ENCODE assay signal across 8 mouse cellular contexts in genomic region chr6:32510924-32511323, GRCm38 (mm10).
A peak's percentile ranks its signal among the peaks of the same experiment; 100 is the strongest.
DNase-seq lines count a peak whose midpoint lies in the region; ATAC-seq and TF ChIP-seq lines count a peak whose summit lies in the region.

No protein-coding gene starts in this region.

- H3K9ac ChIP-seq in hindbrain, postnatal 0 days (replicated peaks; ENCODE audit: low read length), result no peak overlapping the region
- no peak overlapping the region for H3K9ac ChIP-seq in hindbrain, embryonic 11.5 days (ENCODE audit: low read depth, low read length)
- H3K9ac ChIP-seq in lung, postnatal 0 days (replicated peaks; ENCODE audit: low read depth), result no peak overlapping the region
- H3K9ac ChIP-seq in forebrain, embryonic 16.5 days (replicated peaks; ENCODE audit: low read depth, low read length), result no peak overlapping the region

- no peak overlapping the region for H3K4me3 ChIP-seq in hindbrain, postnatal 0 days (ENCODE audit: low read length)
- H3K4me3 ChIP-seq in hindbrain, embryonic 11.5 days (ENCODE audit: low read depth, low read length), result no peak overlapping the region
- H3K4me3 ChIP-seq in lung, postnatal 0 days (ENCODE audit: low read depth, low read length), result no peak overlapping the region
- no peak overlapping the region for H3K4me3 ChIP-seq in forebrain, embryonic 16.5 days (replicated peaks; ENCODE audit: low read length)

- peak overlapping the region; percentile 46; the same call in 1 of the 2 replicates for H3K27ac ChIP-seq in hindbrain, postnatal 0 days
- H3K27ac ChIP-seq in hindbrain, embryonic 11.5 days (ENCODE audit: low read depth, low read length), result no peak overlapping the region
- peak overlapping the region; percentile 87 for H3K27ac ChIP-seq in lung, postnatal 0 days (ENCODE audit: low read length)
- no peak overlapping the region for H3K27ac ChIP-seq in forebrain, embryonic 16.5 days (ENCODE audit: low read length)

- DNase-seq in hindbrain, postnatal 0 days (ENCODE audit: low spot score), result no peak
- DNase-seq in hindbrain, embryonic 11.5 days (ENCODE audit: low spot score), result no peak
- DNase-seq in cerebellum, postnatal 25 days, result peak; percentile 51 to 54
- peak; percentile 46 for DNase-seq in kidney, adult 18-20 months
- DNase-seq in lung, postnatal 0 days (ENCODE audit: low spot score), result peak; percentile 92
- DNase-seq in spleen, postnatal 14 days (ENCODE audit: low spot score in 2 of 2), result no peak
- DNase-seq in ovary, postnatal 36 days (ENCODE audit: low spot score), result no peak

- H3K27me3 ChIP-seq in hindbrain, postnatal 0 days (ENCODE audit: insufficient read depth, low read length), result no peaks in the 10 kb centered on the region
- H3K27me3 ChIP-seq in hindbrain, embryonic 11.5 days (ENCODE audit: control insufficient read depth, insufficient read depth, low read length), result no peaks in the 10 kb centered on the region
- H3K27me3 ChIP-seq in lung, postnatal 0 days (replicated peaks; ENCODE audit: insufficient read depth, low read length), result no peaks in the 10 kb centered on the region
- no peaks in the 10 kb centered on the region for H3K27me3 ChIP-seq in forebrain, embryonic 16.5 days (replicated peaks; ENCODE audit: control insufficient read depth, insufficient read depth, low read length)

- TF ChIP-seq CTCF in hindbrain, postnatal 0 days (IDR thresholded peaks at IDR 0.05; ENCODE audit: low read depth), result no peak
- TF ChIP-seq CTCF in lung, postnatal 0 days (IDR thresholded peaks at IDR 0.05), result no peak

- 72% methylated on average over 7 of the region's 7 CpGs for WGBS in hindbrain, postnatal 0 days
- 61% methylated on average over 7 of the region's 7 CpGs for WGBS in hindbrain, embryonic 11.5 days
- WGBS in lung, postnatal 0 days, result 44% methylated on average over 7 of the region's 7 CpGs
- 85% methylated on average over 7 of the region's 7 CpGs for WGBS in forebrain, embryonic 16.5 days

- no peak overlapping the region for H3K4me2 ChIP-seq in hindbrain, postnatal 0 days (ENCODE audit: low read depth, low read length)
- H3K4me2 ChIP-seq in hindbrain, embryonic 11.5 days (replicated peaks; ENCODE audit: low read depth, low read length), result no peak overlapping the region
- H3K4me2 ChIP-seq in lung, postnatal 0 days (replicated peaks; ENCODE audit: low read depth, low read length), result peak overlapping the region; percentile 30
- H3K4me2 ChIP-seq in forebrain, embryonic 16.5 days (ENCODE audit: low read length), result no peak overlapping the region

- no peak for ATAC-seq in hindbrain, postnatal 0 days
- no peak for ATAC-seq in hindbrain, embryonic 11.5 days (ENCODE audit: low FRiP score)
- peak; percentile 93 for ATAC-seq in lung, postnatal 0 days
- ATAC-seq in forebrain, embryonic 16.5 days, result no peak

- TF ChIP-seq EP300 in lung, postnatal 0 days (IDR thresholded peaks at IDR 0.05), result peak; percentile 92

- H3K4me1 ChIP-seq in hindbrain, postnatal 0 days (ENCODE audit: insufficient read depth, low read length), result no peaks in the 10 kb centered on the region
- no peaks in the 10 kb centered on the region for H3K4me1 ChIP-seq in hindbrain, embryonic 11.5 days (replicated peaks; ENCODE audit: control insufficient read depth, insufficient read depth, low read length)
- 0 out of 2 replicates have a peak, but pooled peaks cover 6% of the 10 kb centered on the region for H3K4me1 ChIP-seq in lung, postnatal 0 days (ENCODE audit: insufficient read depth, low read depth, low read length)
- H3K4me1 ChIP-seq in forebrain, embryonic 16.5 days (replicated peaks; ENCODE audit: control insufficient read depth, insufficient read depth, low read length), result peaks cover 8% of the 10 kb centered on the region

- no peaks in the 10 kb centered on the region for H3K36me3 ChIP-seq in hindbrain, postnatal 0 days (ENCODE audit: insufficient read depth, low read length)
- no peaks in the 10 kb centered on the region for H3K36me3 ChIP-seq in hindbrain, embryonic 11.5 days (ENCODE audit: control insufficient read depth, insufficient read depth, low read length)
- H3K36me3 ChIP-seq in lung, postnatal 0 days (ENCODE audit: insufficient read depth, low read length), result no peaks in the 10 kb centered on the region
- H3K36me3 ChIP-seq in forebrain, embryonic 16.5 days (ENCODE audit: control insufficient read depth, insufficient read depth), result no peaks in the 10 kb centered on the region

- no peaks in the 10 kb centered on the region for H3K9me3 ChIP-seq in hindbrain, postnatal 0 days (ENCODE audit: low read length)
- no peaks in the 10 kb centered on the region for H3K9me3 ChIP-seq in hindbrain, embryonic 11.5 days (ENCODE audit: control insufficient read depth, low read length)
- H3K9me3 ChIP-seq in lung, postnatal 0 days (ENCODE audit: low read length), result no peaks in the 10 kb centered on the region
- H3K9me3 ChIP-seq in forebrain, embryonic 16.5 days (ENCODE audit: control insufficient read depth, low read length), result no peaks in the 10 kb centered on the region

Comparison
In these comparisons a context has a peak if more than half of its experiments do, and no peak if none do; other contexts are left out.
1. H3K27ac ChIP-seq: peak in hindbrain, postnatal 0 days (single experiment) and lung, postnatal 0 days (single experiment); none in hindbrain, embryonic 11.5 days (single experiment) and forebrain, embryonic 16.5 days (single experiment).
2. DNase-seq: peak in cerebellum, postnatal 25 days (2 of 2), kidney, adult 18-20 months (single experiment) and lung, postnatal 0 days (single experiment); none in hindbrain, postnatal 0 days (single experiment), hindbrain, embryonic 11.5 days (single experiment), spleen, postnatal 14 days (0 of 2) and ovary, postnatal 36 days (single experiment).